Mouse (Mus musculus) forebrain, embryonic 12.5 days (tissue): ENCODE results near the gene Acsm4. TPM values are rescaled to one million over a fixed set of nuclear protein-coding genes. Genes with fewer than 3 reads are reported as not detected.

Experiments
- ATAC-seq: fragments of 200-750 bp; cut with Nextera tagmentation; 2 replicates; pipeline ENCODE4 v1.8.0; 2017; ENCODE audit warnings: moderate TSS enrichment; ENCODE audit not compliant: low FRiP score
- H3K27ac ChIP-seq: fragments of 300-500 bp; sonication (generic); 2 replicates; pipeline ENCODE4 v1.5.1; 2016; ENCODE audit warnings: mild to moderate bottlenecking
- H3K27me3 ChIP-seq: fragments of 300-500 bp; sonication (generic); 2 replicates; pipeline ENCODE4 v1.6.1; 2016; ENCODE audit warnings: mild to moderate bottlenecking
- H3K36me3 ChIP-seq: fragments of 300-500 bp; sonication (generic); replicated peaks from 2 replicates; pipeline ENCODE4 v1.6.1; 2016; ENCODE audit warnings: mild to moderate bottlenecking
- H3K4me1 ChIP-seq: fragments of 300-500 bp; sonication (generic); 2 replicates; pipeline ENCODE4 v1.6.1; 2016
- H3K4me2 ChIP-seq: fragments of 300-500 bp; sonication (generic); 2 replicates; pipeline ENCODE4 v1.6.1; 2016; ENCODE audit warnings: mild to moderate bottlenecking, moderate library complexity
- H3K4me3 ChIP-seq: fragments of 300-500 bp; sonication (generic); replicated peaks from 2 replicates; pipeline ENCODE4 v1.5.1; 2016; ENCODE audit warnings: mild to moderate bottlenecking
- H3K9ac ChIP-seq: fragments of 300-500 bp; sonication (generic); 2 replicates; pipeline ENCODE4 v1.6.1; 2016; ENCODE audit warnings: mild to moderate bottlenecking
- H3K9me3 ChIP-seq: fragments of 300-500 bp; sonication (generic); 2 replicates; pipeline ENCODE4 v1.6.1; 2016
- WGBS: fragments of 180-500 bp; shearing (Covaris S2); methylation state at CpG from one replicate; pipeline ENCODE4 v1.1.7; 2016; 5-methylcytosine and 5-hydroxymethylcytosine counted together
- polyA plus RNA-seq: library from polyadenylated mRNA; unstranded; fragments of >200 nt; fragmentation: Nextera tagmentation; extraction: Ambion mirVana; gene quantifications from 2 replicates; pipeline ENCODE4 v1.2.1, GENCODE M21; 2016

Acsm4 gene
- polyA plus RNA-seq, result 5.5 and 10.6 TPM in 2 replicates

DNA sequence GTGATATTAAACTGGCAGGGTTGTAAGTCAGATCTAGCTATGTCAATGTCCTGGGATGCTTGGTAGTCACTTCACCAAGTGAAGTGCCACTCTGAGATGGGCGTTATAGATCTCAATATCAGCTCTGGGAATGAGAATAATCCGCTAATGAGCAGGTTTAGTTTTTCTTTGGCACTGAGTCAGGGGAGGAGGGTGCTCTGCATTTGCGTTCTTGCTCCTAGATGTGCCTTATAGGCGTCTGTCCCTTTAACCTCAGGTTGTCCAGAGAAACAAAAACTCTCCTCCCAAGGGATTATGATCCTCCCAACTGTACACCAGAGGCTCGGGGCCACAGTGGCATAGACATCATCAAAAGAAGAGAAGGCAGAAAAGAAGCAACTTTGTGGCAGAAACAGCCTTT is at the start of gene Acsm4:
TSS of gene Acsm4 (plus strand) at position 301 of the 400 bp plus-strand sequence.
- Histone ChIP-seq H3K27me3 (no peaks in the 10 kb centered on the region), H3K4me3 (no peak within 1 kb of the TSS), H3K27ac (no peak within 1 kb of the TSS), H3K9ac (no peak within 1 kb of the TSS), H3K4me2 (no peak within 1 kb of the TSS), H3K36me3 (no peaks in the 10 kb centered on the region), H3K4me1 (no peaks in the 10 kb centered on the region), H3K9me3 (no peaks in the 10 kb centered on the region)
- no peak for ATAC-seq
- 86% methylated on average over 5 of the region's 5 CpGs for WGBS

DNA sequence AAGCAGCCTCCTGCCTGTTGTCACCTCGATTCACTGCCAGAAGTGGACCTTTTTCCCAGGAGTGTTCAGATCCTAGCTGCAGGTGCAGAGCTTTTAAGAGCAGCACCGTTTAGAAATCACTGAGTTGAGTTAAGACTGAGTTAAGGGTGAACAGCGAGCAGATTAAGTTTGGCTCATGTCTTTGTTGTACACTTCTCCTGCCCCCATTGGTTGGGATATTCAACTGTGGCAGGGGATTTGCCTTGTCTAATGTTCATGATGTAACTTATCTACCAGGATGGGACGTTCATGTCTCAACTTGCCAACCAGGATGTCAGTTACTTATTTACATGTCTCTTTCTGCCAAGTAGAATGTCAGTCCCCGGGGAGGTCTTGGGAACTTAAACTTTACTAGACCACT is 47.5 kb upstream of the Acsm4 start:
- WGBS, result 80% methylated on average over 5 of the region's 5 CpGs
- Histone ChIP-seq H3K36me3 (no peaks in the 10 kb centered on the region), H3K4me1 (no peaks in the 10 kb centered on the region), H3K9ac (no peak overlapping the region), H3K9me3 (no peaks in the 10 kb centered on the region), H3K27me3 (no peaks in the 10 kb centered on the region), H3K4me3 (no peak overlapping the region), H3K27ac (no peak overlapping the region), H3K4me2 (no peak overlapping the region)
- no peak for ATAC-seq

DNA sequence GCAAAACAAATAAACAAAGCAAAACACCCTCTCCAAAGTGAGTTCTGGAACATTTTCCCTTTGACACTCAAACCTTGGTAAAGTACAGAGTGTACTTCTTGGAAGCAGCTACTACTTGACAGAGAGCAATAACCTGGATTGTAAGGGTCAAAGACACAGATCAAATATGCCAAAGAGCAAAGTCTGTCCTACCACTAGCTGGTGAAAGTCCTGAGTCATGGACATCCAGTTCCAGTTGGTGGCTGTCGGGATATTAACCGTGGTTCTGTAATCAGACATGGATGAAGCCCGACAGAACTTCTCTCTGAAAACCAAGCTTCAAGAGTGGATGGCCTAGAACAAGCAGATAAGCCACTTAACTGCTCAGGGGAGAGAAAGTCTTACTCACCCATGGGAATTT is 21.9 kb upstream of the Acsm4 start:
- H3K27ac ChIP-seq, result no peak overlapping the region
- no peaks in the 10 kb centered on the region for H3K4me1 ChIP-seq
- H3K9me3 ChIP-seq, result no peaks in the 10 kb centered on the region
- no peak overlapping the region for H3K4me2 ChIP-seq
- ATAC-seq, result no peak
- H3K4me3 ChIP-seq, result no peak overlapping the region
- no peak overlapping the region for H3K9ac ChIP-seq
- whole genome bisulfite sequencing, result 97% methylated on average over 3 of the region's 3 CpGs
- no peaks in the 10 kb centered on the region for H3K27me3 ChIP-seq
- no peaks in the 10 kb centered on the region for H3K36me3 ChIP-seq

DNA sequence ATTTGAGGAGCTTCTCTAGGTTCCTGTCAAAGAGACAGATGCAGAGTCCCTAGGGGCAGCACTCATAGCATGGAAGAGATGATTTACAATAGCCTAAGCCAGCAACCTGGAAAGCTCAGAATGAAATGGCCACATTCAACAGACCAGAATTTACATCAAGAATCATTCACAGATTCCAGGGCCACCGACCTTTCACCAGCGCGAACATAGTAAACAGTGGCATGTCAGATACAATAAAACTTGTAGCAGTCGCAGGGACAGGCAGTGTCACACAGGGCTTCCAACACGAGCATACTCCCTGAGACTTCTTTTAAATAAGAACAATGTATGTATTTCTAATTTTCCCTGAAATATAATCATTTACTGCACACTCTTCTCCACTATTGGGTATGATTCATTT is 19.4 kb upstream of the Acsm4 start:
- Histone ChIP-seq H3K4me2 (no peak overlapping the region), H3K36me3 (no peaks in the 10 kb centered on the region), H3K27ac (no peak overlapping the region), H3K4me3 (no peak overlapping the region), H3K9ac (no peak overlapping the region), H3K4me1 (no peaks in the 10 kb centered on the region), H3K27me3 (no peaks in the 10 kb centered on the region), H3K9me3 (no peaks in the 10 kb centered on the region)
- no peak for ATAC-seq
- WGBS, result 76% methylated on average over 5 of the region's 5 CpGs

DNA sequence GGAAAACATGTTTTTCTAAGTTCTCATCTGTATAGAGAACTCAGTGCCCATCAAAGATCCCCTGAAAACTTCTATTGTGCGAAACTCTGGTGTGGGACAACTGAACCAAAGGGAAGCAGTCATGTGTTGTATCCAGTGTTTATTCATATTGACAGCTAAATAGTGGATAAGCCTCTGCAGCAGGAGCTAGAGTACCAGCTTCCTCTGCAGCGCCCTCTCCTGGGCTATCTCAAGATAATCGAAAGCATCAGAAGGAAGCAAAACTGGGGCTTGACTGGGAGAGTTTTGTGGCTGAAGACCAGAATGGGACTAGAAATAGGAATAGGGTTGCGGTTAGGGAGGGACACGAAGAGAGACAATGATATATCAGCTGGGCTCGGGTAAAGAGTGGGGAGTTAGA is 18.9 kb upstream of the Acsm4 start:
- ATAC-seq, result no peak
- Histone ChIP-seq H3K36me3 (no peaks in the 10 kb centered on the region), H3K4me2 (no peak overlapping the region), H3K9me3 (no peaks in the 10 kb centered on the region), H3K27ac (no peak overlapping the region), H3K27me3 (no peaks in the 10 kb centered on the region), H3K4me1 (no peaks in the 10 kb centered on the region), H3K4me3 (no peak overlapping the region), H3K9ac (no peak overlapping the region)
- WGBS, result 49% methylated on average over 6 of the region's 6 CpGs

DNA sequence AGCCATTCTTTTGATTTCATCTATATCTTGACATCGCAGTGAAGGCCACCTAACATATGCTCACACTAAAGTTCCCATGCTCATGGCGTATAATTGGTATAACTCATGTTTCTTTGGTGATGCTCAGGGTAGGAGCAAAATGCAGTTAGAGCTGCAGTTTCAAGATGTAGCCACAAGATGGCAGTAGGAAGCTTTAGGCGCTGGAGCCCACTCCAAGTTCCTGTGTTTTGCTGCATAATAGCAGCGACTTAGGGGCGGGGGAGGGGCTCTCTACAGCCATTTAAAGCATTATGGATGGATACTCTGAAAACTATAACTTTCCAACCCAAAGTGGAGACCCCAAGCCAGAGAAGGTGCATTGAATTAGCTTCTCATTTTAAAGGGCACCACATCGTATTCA is 16.4 kb upstream of the Acsm4 start:
- no peak overlapping the region for H3K4me3 ChIP-seq
- no peak overlapping the region for H3K4me2 ChIP-seq
- 20% methylated on average over 6 of the region's 6 CpGs for WGBS
- no peaks in the 10 kb centered on the region for H3K27me3 ChIP-seq
- no peaks in the 10 kb centered on the region for H3K9me3 ChIP-seq
- peak; percentile 41; the same call in 1 of the 2 replicates for ATAC-seq
- no peaks in the 10 kb centered on the region for H3K4me1 ChIP-seq
- no peaks in the 10 kb centered on the region for H3K36me3 ChIP-seq
- H3K9ac ChIP-seq, result no peak overlapping the region
- H3K27ac ChIP-seq, result no peak overlapping the region

DNA sequence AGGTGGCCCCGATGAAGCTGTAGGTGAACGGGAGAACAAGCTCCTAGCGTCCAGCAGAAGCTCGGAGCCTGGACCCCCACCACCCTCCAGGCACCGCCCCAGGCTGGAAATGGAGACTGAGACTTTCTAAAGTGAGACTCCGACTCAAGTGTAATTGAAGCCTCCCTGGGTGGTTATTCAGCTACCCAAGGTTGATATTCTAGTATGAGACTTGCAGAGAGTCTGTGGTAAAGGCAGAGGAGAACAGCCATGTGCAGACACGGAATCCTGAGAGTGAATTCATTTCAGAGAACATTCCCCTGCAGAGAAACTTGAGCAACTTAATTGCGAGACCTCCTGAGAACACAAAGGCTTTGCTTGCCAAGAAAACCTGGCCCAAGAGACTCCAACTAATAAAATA is 9.7 kb upstream of the Acsm4 start:
- H3K9ac ChIP-seq, result no peak overlapping the region
- 73% methylated on average over 8 of the region's 8 CpGs for WGBS
- no peak overlapping the region for H3K27ac ChIP-seq
- no peaks in the 10 kb centered on the region for H3K9me3 ChIP-seq
- H3K27me3 ChIP-seq, result no peaks in the 10 kb centered on the region
- no peaks in the 10 kb centered on the region for H3K4me1 ChIP-seq
- no peak overlapping the region for H3K4me2 ChIP-seq
- H3K36me3 ChIP-seq, result no peaks in the 10 kb centered on the region
- no peak overlapping the region for H3K4me3 ChIP-seq
- no peak for ATAC-seq

DNA sequence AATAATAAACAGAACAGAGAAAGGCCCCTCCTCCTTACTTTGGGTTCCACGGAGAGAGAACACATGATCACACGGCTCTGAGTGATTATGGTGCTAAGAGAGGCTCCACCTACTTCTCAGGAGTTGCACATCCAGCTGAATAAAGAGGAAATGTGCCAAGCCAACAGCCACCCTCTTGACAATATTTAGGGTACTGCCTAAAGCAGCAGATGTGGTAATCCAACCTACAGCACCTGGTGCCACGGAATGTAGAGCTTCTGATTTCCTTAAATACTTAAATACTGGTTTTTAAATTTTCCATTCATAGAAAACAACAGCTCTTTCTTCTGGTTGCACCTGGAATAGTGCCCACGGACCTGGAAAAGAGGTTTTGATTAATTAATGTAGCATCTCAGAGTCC is 7.1 kb upstream of the Acsm4 start:
- 72% methylated on average over 4 of the region's 4 CpGs for WGBS
- Histone ChIP-seq H3K27ac (no peak overlapping the region), H3K4me1 (no peaks in the 10 kb centered on the region), H3K36me3 (no peaks in the 10 kb centered on the region), H3K4me2 (no peak overlapping the region), H3K4me3 (no peak overlapping the region), H3K9ac (no peak overlapping the region), H3K27me3 (no peaks in the 10 kb centered on the region), H3K9me3 (no peaks in the 10 kb centered on the region)
- no peak for ATAC-seq

DNA sequence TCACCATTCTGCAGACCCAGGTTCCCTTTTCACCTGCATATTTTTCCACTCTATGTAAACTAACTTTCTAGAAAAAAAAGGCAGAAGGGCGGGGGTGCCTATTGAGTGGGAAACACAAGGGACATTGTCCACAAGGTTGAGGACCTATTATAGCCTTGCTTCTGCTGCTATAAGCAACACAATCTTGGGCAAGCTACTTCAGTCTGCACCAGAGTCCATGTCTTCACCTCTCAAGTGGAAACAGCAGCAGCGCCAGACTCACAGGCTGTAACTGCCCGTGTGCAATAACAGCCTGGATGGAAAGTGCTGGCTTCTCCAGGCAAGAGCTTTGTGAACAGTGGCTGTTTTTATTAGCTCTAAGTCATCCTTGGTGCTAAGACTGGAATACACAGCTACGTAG is 2.5 kb downstream of the Acsm4 start:
- H3K4me3 ChIP-seq, result no peak overlapping the region
- H3K4me2 ChIP-seq, result no peak overlapping the region
- H3K27me3 ChIP-seq, result no peaks in the 10 kb centered on the region
- 89% methylated on average over 4 of the region's 4 CpGs for WGBS
- H3K36me3 ChIP-seq, result no peaks in the 10 kb centered on the region
- H3K9ac ChIP-seq, result no peak overlapping the region
- no peak overlapping the region for H3K27ac ChIP-seq
- H3K9me3 ChIP-seq, result no peaks in the 10 kb centered on the region
- no peak for ATAC-seq
- H3K4me1 ChIP-seq, result no peaks in the 10 kb centered on the region

DNA sequence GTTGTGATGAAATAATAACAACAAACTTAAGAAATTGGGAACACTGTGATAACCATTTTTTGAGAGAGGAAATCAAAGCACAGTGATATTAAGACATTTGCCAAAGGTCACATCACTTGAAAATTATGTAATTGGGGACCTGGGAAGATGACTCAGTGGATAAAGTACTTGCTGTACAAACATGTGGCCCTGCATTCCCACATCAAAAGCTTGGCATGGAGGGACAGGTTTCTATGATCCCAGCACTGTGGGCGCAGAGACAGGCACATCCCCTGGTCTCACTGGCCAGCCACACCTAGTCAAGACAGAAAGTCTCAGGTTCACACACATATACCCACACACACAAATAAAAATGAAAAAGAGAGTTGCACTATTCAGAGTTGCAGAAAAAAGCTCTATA is 5.1 kb downstream of the Acsm4 start:
- ATAC-seq, result no peak
- WGBS, result 100% methylated on average over 1 of the region's 1 CpGs

DNA sequence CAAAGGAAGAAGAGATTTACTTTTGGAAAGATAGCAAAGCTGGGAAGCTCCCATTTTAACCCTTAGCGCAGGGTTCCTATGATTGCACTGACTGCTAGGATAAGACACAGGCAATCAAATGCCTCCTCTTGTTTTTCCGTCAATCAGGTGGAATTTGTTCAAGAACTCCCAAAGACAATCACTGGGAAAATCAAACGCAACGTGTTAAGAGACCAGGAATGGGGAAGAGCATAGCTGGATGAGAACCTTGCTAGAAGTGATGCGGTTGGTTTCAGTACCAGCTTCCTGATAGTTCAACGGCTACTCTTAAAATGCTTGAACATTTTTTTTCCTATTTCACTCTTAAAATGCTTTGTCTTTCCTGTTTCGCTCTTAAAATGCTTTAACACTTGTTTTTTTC is 24.3 kb downstream of the Acsm4 start:
- Histone ChIP-seq H3K4me3 (no peak overlapping the region), H3K9ac (no peak overlapping the region), H3K27ac (no peak overlapping the region), H3K4me2 (no peak overlapping the region), H3K4me1 (peaks cover 4% of the 10 kb centered on the region; the same call in 1 of the 2 replicates), H3K36me3 (peaks cover 39% of the 10 kb centered on the region), H3K27me3 (no peaks in the 10 kb centered on the region), H3K9me3 (no peaks in the 10 kb centered on the region)
- whole genome bisulfite sequencing, result 91% methylated on average over 7 of the region's 7 CpGs
- no peak for ATAC-seq

More for the DNA sequence above, 5.1 kb downstream of the Acsm4 start:
- Histone ChIP-seq H3K4me2 (no peak overlapping the region), H3K27me3 (no peaks in the 10 kb centered on the region), H3K36me3 (no peaks in the 10 kb centered on the region), H3K9ac (no peak overlapping the region), H3K4me1 (no peaks in the 10 kb centered on the region), H3K27ac (no peak overlapping the region), H3K4me3 (no peak overlapping the region), H3K9me3 (no peaks in the 10 kb centered on the region)

DNA sequence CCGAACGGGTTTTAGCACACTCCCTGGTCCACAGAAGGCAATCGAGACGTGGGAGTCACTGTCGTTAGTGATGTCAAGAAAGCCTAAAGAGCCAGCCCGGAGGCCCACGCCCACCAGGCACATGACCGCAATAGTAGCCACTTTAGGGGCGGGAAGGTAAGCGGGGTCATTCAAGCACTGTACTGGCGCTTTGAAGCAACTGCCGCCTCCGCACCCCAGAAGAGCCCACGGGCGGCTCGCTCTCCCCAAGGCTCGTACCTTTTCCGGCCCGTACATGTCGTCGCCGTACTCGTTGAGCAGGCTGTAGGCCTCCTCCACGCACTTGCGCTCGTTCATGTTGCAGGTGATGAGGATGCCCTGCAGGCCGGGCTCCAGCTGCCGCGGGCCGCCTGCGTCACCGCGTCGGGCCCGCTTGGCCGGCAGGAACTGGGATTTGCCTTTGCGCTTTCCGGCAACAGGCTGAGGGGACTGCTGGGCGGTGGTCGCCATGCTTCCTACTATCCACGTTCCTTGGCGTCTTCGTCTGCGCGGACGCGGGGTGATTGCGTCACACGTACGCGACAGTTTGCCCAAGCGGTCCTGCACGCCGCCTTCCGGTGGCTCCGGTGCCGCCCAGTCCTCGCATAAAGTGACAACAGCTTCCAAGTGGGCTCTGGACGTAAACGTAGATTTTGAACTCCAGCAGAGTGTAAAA is 30.6 kb downstream of the Acsm4 start, which contains the start of gene Thumpd1:
TSS of gene Thumpd1 (minus strand) at position 546 of the 694 bp plus-strand sequence.
- Histone ChIP-seq H3K4me2 (peak within 1 kb of the TSS; percentile 80), H3K27me3 (0 out of 2 replicates have a peak, but pooled peaks cover 8% of the 10 kb centered on the region), H3K4me1 (peaks cover 20% of the 10 kb centered on the region), H3K4me3 (peak within 1 kb of the TSS; percentile 94), H3K9me3 (no peaks in the 10 kb centered on the region), H3K27ac (peak within 1 kb of the TSS; percentile 61; the same call in 1 of the 2 replicates), H3K36me3 (peaks cover 35% of the 10 kb centered on the region), H3K9ac (peak within 1 kb of the TSS; percentile 78)
- WGBS, result under 1% methylated on average over 60 of the region's 60 CpGs
- peak; percentile 97 for ATAC-seq

DNA sequence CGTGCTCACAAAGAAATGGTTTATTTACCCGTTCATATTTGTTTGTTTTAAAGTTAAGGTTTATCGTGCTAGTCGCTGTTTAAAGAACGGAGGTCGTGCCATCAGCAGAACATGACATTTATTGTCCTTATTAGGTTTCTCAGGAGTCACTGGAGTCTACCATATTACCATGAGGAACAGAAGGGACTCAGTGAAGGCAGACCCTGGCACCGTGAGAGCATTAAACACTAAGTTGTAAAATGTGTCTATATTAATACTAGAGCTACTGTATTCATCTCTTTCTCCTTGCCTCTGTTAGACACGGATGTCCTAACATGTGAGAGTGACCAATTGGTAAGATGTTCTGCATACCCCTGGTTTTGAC is 31.1 kb downstream of the Acsm4 start:
- Histone ChIP-seq H3K4me2 (peak overlapping the region; percentile 80), H3K36me3 (peaks cover 30% of the 10 kb centered on the region), H3K9me3 (no peaks in the 10 kb centered on the region), H3K27me3 (0 out of 2 replicates have a peak, but pooled peaks cover 8% of the 10 kb centered on the region), H3K4me3 (peak overlapping the region; percentile 94), H3K27ac (0 out of 2 replicates have a peak overlapping the region, but pooled peaks have one; percentile 61), H3K9ac (peak overlapping the region; percentile 78; the same call in 1 of the 2 replicates), H3K4me1 (peaks cover 20% of the 10 kb centered on the region)
- ATAC-seq, result peak; percentile 57; the same call in 1 of the 2 replicates
- 14% methylated on average over 8 of the region's 8 CpGs for WGBS
